Mouse (Mus musculus) liver, adult (tissue): Measurements from ENCODE around the gene Klhl3.

Experiments used
- GATA4 ChIP-seq: IDR thresholded peaks from 2 replicates; pipeline ENCODE4 v1.6.1; 2014; ENCODE audit warnings: mild to moderate bottlenecking, low read length; ENCODE audit not compliant: insufficient replicate concordance

Gene Klhl3

GRCm38 (mm10) chr13:58051251-58051650, 62.1 kb downstream of the Klhl3 start:
- no peak for TF ChIP-seq GATA4

- no peak for TF ChIP-seq GATA4
Measured at GRCm38 (mm10) chr13:58049121-58049520, 64.3 kb downstream of the Klhl3 start.

GRCm38 (mm10) chr13:58048076-58048475, 65.3 kb downstream of the Klhl3 start:
- no peak for TF ChIP-seq GATA4

GRCm38 (mm10) chr13:58046178-58046577, 67.2 kb downstream of the Klhl3 start:
- TF ChIP-seq GATA4, result no peak

- TF ChIP-seq GATA4, result no peak
Measured at GRCm38 (mm10) chr13:58045278-58045677, 68.1 kb downstream of the Klhl3 start.

GRCm38 (mm10) chr13:58043278-58043677, 70.1 kb downstream of the Klhl3 start:
- TF ChIP-seq GATA4, result no peak

GRCm38 (mm10) chr13:58040112-58040511, 73.3 kb downstream of the Klhl3 start:
- no peak for TF ChIP-seq GATA4

- no peak for TF ChIP-seq GATA4
Measured at GRCm38 (mm10) chr13:58037506-58037905, 75.9 kb downstream of the Klhl3 start.

GRCm38 (mm10) chr13:58035470-58036156, 77.8 kb downstream of the Klhl3 start:
- TF ChIP-seq GATA4, result peak; percentile 60; the same call in 1 of the 2 replicates

GRCm38 (mm10) chr13:58034985-58035384, 78.4 kb downstream of the Klhl3 start:
- no peak for TF ChIP-seq GATA4

GRCm38 (mm10) chr13:58034507-58034906, 78.9 kb downstream of the Klhl3 start:
- TF ChIP-seq GATA4, result no peak

- TF ChIP-seq GATA4, result no peak
Measured at GRCm38 (mm10) chr13:58031755-58032154, 81.6 kb downstream of the Klhl3 start.

GRCm38 (mm10) chr13:58027115-58027514, 86.3 kb downstream of the Klhl3 start:
- no peak for TF ChIP-seq GATA4

- TF ChIP-seq GATA4, result no peak
Measured at GRCm38 (mm10) chr13:58025701-58026414, 87.5 kb downstream of the Klhl3 start.

- TF ChIP-seq GATA4, result no peak
Measured at GRCm38 (mm10) chr13:58023726-58024453, 89.5 kb downstream of the Klhl3 start.
